Mouse (Mus musculus) limb, embryonic 14.5 days (tissue): ENCODE results near the gene Pef1. TPM values are rescaled to one million over a fixed set of nuclear protein-coding genes. Genes with fewer than 3 reads are reported as not detected.

ENCODE experiments used
- ATAC-seq: fragments of 200-750 bp; cut with Nextera tagmentation; 2 replicates; pipeline ENCODE4 v1.8.0; 2017; ENCODE audit warnings: low read depth, moderate number of reproducible peaks, moderate TSS enrichment; ENCODE audit not compliant: low FRiP score
- DNase-seq: peaks from one replicate; pipeline ENCODE4 v3.0.0-alpha.2; 2015; ENCODE audit warnings: low spot score
- H3K27ac ChIP-seq: fragments of 300-500 bp; sonication (generic); replicated peaks from 2 replicates; pipeline ENCODE4 v1.5.1; 2014; ENCODE audit warnings: low read depth, mild to moderate bottlenecking, low read length, moderate library complexity, mixed read lengths
- H3K27me3 ChIP-seq: fragments of 300-500 bp; sonication (generic); 2 replicates; pipeline ENCODE4 v1.6.1; 2014; ENCODE audit warnings: low read length, mixed read lengths; ENCODE audit not compliant: control insufficient read depth, insufficient read depth
- H3K36me3 ChIP-seq: fragments of 300-500 bp; sonication (generic); 2 replicates; pipeline ENCODE4 v1.6.1; 2014; ENCODE audit warnings: mild to moderate bottlenecking, low read length, moderate library complexity, mixed read lengths; ENCODE audit not compliant: control insufficient read depth, insufficient read depth
- H3K4me1 ChIP-seq: fragments of 300-500 bp; sonication (generic); 2 replicates; pipeline ENCODE4 v1.6.1; 2014; ENCODE audit warnings: antibody characterized with exemption, low read length, mixed read lengths; ENCODE audit not compliant: control insufficient read depth, insufficient read depth
- H3K4me2 ChIP-seq: fragments of 300-500 bp; sonication (generic); replicated peaks from 2 replicates; pipeline ENCODE4 v1.6.1; 2014; ENCODE audit warnings: low read depth, mild to moderate bottlenecking, low read length, moderate library complexity; ENCODE audit not compliant: severe bottlenecking
- H3K4me3 ChIP-seq: fragments of 300-500 bp; sonication (generic); replicated peaks from 2 replicates; pipeline ENCODE4 v1.5.1; 2014; ENCODE audit warnings: low read length
- H3K9ac ChIP-seq: fragments of 300-500 bp; sonication (generic); 2 replicates; pipeline ENCODE4 v1.6.1; 2014; ENCODE audit warnings: mild to moderate bottlenecking, low read depth, low read length, moderate library complexity; ENCODE audit not compliant: severe bottlenecking
- H3K9me3 ChIP-seq: fragments of 300-500 bp; sonication (generic); 2 replicates; pipeline ENCODE4 v1.6.1; 2016; ENCODE audit warnings: low read length; ENCODE audit not compliant: control insufficient read depth
- POLR2A ChIP-seq: fragments of 200-500 bp; IDR thresholded peaks from 2 replicates; pipeline ENCODE4 v1.8.0; 2012; ENCODE audit warnings: inconsistent platforms, mild to moderate bottlenecking, moderate library complexity, borderline replicate concordance; ENCODE audit not compliant: insufficient read depth, insufficient read length; ENCODE audit errors: extremely low read depth
- WGBS: fragments of 180-500 bp; shearing (Covaris S2); extraction: QIAGEN DNeasy Blood & Tissue Kit; methylation state at CpG from one replicate; pipeline ENCODE4 v1.1.7; 2014; 5-methylcytosine and 5-hydroxymethylcytosine counted together
- polyA plus RNA-seq, 2 experiments: library from polyadenylated mRNA; depleted of rRNA in 1 of 2; stranded (reverse) in 1 of 2; unstranded in 1 of 2; fragments of >200 nt; fragmentation: Nextera tagmentation in 1 of 2; extraction: Ambion mirVana in 1 of 2; gene quantifications; 2 replicates each; pipeline versions ENCODE4 v1.2.1 to v1.2.3; 2012 to 2014

Pef1 gene
- polyA plus RNA-seq, 2 experiments: 55.8 to 74.6 TPM

DNA sequence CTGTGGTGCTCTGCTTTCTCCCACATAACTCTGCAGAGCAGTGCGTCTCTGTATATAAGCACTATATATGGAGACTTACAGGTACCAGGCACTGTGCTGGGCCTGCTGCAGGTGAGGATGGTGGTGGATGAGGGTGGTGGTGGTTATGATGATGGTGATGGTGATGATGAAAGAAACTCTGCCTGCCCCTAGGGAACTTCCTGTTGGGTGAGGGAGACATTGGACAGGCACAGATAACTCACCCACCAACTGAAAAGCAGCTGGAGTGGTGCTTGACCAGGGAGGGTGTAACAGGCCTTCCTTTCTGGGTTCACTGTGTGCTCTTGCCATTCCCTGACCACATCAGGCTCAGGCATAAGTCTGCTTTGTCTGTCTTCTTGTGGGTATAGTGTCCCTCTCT, 10.4 kb downstream of the Pef1 start:
- H3K4me1 ChIP-seq: peaks cover 7% of the 10 kb centered on the region
- H3K36me3 ChIP-seq: peaks cover 3% of the 10 kb centered on the region; the same call in 1 of the 2 replicates
- no peak for ATAC-seq
- no peak overlapping the region for H3K9ac ChIP-seq
- H3K4me3 ChIP-seq: no peak overlapping the region
- no peak for DNase-seq
- H3K4me2 ChIP-seq: no peak overlapping the region
- no peaks in the 10 kb centered on the region for H3K27me3 ChIP-seq
- H3K27ac ChIP-seq: no peak overlapping the region
- WGBS: 100% methylated on average over 1 of the region's 1 CpGs
- no peaks in the 10 kb centered on the region for H3K9me3 ChIP-seq
- no peak for TF ChIP-seq POLR2A

GRCm38 (mm10) chr4:130120752-130121151, 18.4 kb downstream of the Pef1 start:
- 86% methylated on average over 4 of the region's 4 CpGs for WGBS
- peaks cover 53% of the 10 kb centered on the region for H3K36me3 ChIP-seq
- H3K4me2 ChIP-seq: no peak overlapping the region

DNA sequence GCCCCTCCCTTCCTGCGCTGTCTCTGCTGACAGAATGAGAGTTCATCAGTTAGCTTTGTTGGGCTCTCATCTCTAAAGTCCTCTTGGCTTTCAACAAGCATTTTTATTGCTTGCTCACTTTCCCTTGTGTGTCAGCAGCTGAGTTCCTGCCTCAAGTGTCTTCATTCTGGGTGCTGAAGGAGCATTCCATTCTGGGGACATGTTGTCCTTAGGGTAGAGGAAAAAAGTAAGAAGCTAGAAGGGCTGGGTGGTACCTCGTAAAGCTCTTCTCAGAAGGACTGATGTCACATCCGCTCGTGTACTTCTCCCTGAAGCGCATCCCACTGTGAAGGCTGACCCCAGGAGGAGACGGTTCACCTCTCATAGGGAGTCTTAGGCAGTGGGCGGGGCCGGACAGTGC, 19.2 kb downstream of the Pef1 start:
- Histone ChIP-seq H3K36me3 (peaks cover 59% of the 10 kb centered on the region), H3K4me2 (no peak overlapping the region), H3K9me3 (no peaks in the 10 kb centered on the region), H3K4me3 (no peak overlapping the region), H3K4me1 (no peaks in the 10 kb centered on the region), H3K9ac (no peak overlapping the region), H3K27ac (no peak overlapping the region), H3K27me3 (no peaks in the 10 kb centered on the region)
- ATAC-seq: no peak
- DNase-seq: no peak
- TF ChIP-seq POLR2A: no peak
- 80% methylated on average over 8 of the region's 8 CpGs for WGBS

More at GRCm38 (mm10) chr4:130120752-130121151, 18.4 kb downstream of the Pef1 start:
- DNase-seq (no peak), ATAC-seq (no peak)
- TF ChIP-seq POLR2A: no peak
- H3K9ac ChIP-seq: no peak overlapping the region
- H3K27ac ChIP-seq: no peak overlapping the region
- H3K27me3 ChIP-seq: no peaks in the 10 kb centered on the region
- H3K9me3 ChIP-seq: no peaks in the 10 kb centered on the region
- H3K4me1 ChIP-seq: no peaks in the 10 kb centered on the region
- H3K4me3 ChIP-seq: no peak overlapping the region

- Histone ChIP-seq H3K4me3 (no peak overlapping the region), H3K9me3 (no peaks in the 10 kb centered on the region), H3K36me3 (peaks cover 70% of the 10 kb centered on the region), H3K27ac (no peak overlapping the region), H3K9ac (no peak overlapping the region), H3K4me1 (no peaks in the 10 kb centered on the region), H3K27me3 (no peaks in the 10 kb centered on the region), H3K4me2 (no peak overlapping the region)
- DNase-seq: no peak
- ATAC-seq: no peak
- WGBS: 85% methylated on average over 5 of the region's 5 CpGs
- no peak for TF ChIP-seq POLR2A
Observed at GRCm38 (mm10) chr4:130123020-130123419, 20.7 kb downstream of the Pef1 start.

DNA sequence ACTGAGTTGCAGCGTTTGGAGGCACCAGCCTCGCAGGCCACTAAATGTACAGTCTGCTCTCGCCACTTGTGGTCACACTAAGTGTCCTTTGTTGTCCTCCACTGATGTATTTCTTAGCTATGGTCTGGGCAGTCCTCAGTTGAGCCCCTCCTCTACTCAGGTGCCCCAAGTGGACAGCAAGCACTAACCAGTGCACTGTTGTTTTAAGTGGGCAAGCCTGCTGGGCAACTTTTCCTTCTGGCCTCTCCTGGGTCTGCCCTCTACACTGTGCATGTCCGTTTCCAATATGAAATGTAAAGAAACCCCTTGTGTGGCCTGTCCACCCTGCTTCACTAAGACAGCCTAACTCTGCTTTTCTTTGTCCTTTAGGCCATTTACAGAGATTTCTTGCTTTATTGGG, 21.8 kb downstream of the Pef1 start:
- 84% methylated on average over 4 of the region's 4 CpGs for WGBS
- ATAC-seq (no peak), DNase-seq (no peak)
- no peak overlapping the region for H3K4me2 ChIP-seq
- H3K36me3 ChIP-seq: peaks cover 73% of the 10 kb centered on the region
- H3K9ac ChIP-seq: no peak overlapping the region
- TF ChIP-seq POLR2A: no peak
- no peaks in the 10 kb centered on the region for H3K4me1 ChIP-seq
- H3K27ac ChIP-seq: no peak overlapping the region
- H3K27me3 ChIP-seq: no peaks in the 10 kb centered on the region
- no peak overlapping the region for H3K4me3 ChIP-seq
- H3K9me3 ChIP-seq: no peaks in the 10 kb centered on the region

GRCm38 (mm10) chr4:130125164-130125563, 22.8 kb downstream of the Pef1 start:
- WGBS: 90% methylated on average over 6 of the region's 6 CpGs
- ATAC-seq: no peak
- no peak for TF ChIP-seq POLR2A

More at GRCm38 (mm10) chr4:130125164-130125563, 22.8 kb downstream of the Pef1 start:
- Histone ChIP-seq H3K9me3 (no peaks in the 10 kb centered on the region), H3K36me3 (peaks cover 73% of the 10 kb centered on the region), H3K9ac (no peak overlapping the region), H3K27me3 (no peaks in the 10 kb centered on the region), H3K4me2 (no peak overlapping the region), H3K4me3 (no peak overlapping the region), H3K4me1 (no peaks in the 10 kb centered on the region), H3K27ac (no peak overlapping the region)
- DNase-seq: no peak
